Mouse (Mus musculus) embryonic facial prominence, embryonic 11.5 days (tissue): ENCODE results near the gene 1700084M14Rik. TPM values are rescaled to one million over a fixed set of nuclear protein-coding genes. Genes with fewer than 3 reads are reported as not detected.
"Not testable (repeated sequence)": the region's sequence is repeated elsewhere in the genome, so short reads cannot be mapped to it uniquely, and the experiment has no call there.

Source experiments
- ATAC-seq: fragments of 200-750 bp; cut with Nextera tagmentation; replicated peaks from 2 replicates; pipeline ENCODE4 v1.8.0; 2017; ENCODE audit warnings: low read depth; ENCODE audit not compliant: insufficient number of reproducible peaks, low FRiP score, low TSS enrichment
- DNase-seq: peaks from one replicate; pipeline ENCODE4 v3.0.0-alpha.2; 2015; ENCODE audit warnings: low spot score
- H3K27ac ChIP-seq: fragments of 300-500 bp; sonication (generic); replicated peaks from 2 replicates; pipeline ENCODE4 v1.5.1; 2014; ENCODE audit warnings: mild to moderate bottlenecking, low read depth, low read length, control low read depth
- H3K27me3 ChIP-seq: fragments of 300-500 bp; sonication (generic); 2 replicates; pipeline ENCODE4 v1.6.1; 2014; ENCODE audit warnings: mild to moderate bottlenecking, low read length, moderate library complexity, mixed read lengths; ENCODE audit not compliant: control insufficient read depth, insufficient read depth
- H3K36me3 ChIP-seq: fragments of 300-500 bp; sonication (generic); replicated peaks from 2 replicates; pipeline ENCODE4 v1.6.1; 2014; ENCODE audit warnings: low read depth, mild to moderate bottlenecking, low read length, moderate library complexity, mixed read lengths; ENCODE audit not compliant: control insufficient read depth, insufficient read depth
- H3K4me1 ChIP-seq: fragments of 300-500 bp; sonication (generic); 2 replicates; pipeline ENCODE4 v1.6.1; 2014; ENCODE audit warnings: low read length, mixed read lengths; ENCODE audit not compliant: control insufficient read depth, insufficient read depth
- H3K4me2 ChIP-seq: fragments of 300-500 bp; sonication (generic); 2 replicates; pipeline ENCODE4 v1.6.1; 2014; ENCODE audit warnings: low read depth, mild to moderate bottlenecking, control low read depth, low read length, moderate library complexity
- H3K4me3 ChIP-seq: fragments of 300-500 bp; sonication (generic); 2 replicates; pipeline ENCODE4 v1.5.1; 2014; ENCODE audit warnings: low read depth, low read length, control low read depth
- H3K9ac ChIP-seq: fragments of 300-500 bp; sonication (generic); replicated peaks from 2 replicates; pipeline ENCODE4 v1.6.1; 2014; ENCODE audit warnings: mild to moderate bottlenecking, control low read depth, low read length
- H3K9me3 ChIP-seq: fragments of 300-500 bp; sonication (generic); replicated peaks from 2 replicates; pipeline ENCODE4 v1.6.1; 2016; ENCODE audit warnings: mild to moderate bottlenecking, low read length, inconsistent platforms, mixed read lengths; ENCODE audit not compliant: control insufficient read depth
- WGBS: fragments of 180-500 bp; shearing (Covaris S2); extraction: QIAGEN DNeasy Blood & Tissue Kit; methylation state at CpG from one replicate; pipeline ENCODE4 v1.1.7; 2014; 5-methylcytosine and 5-hydroxymethylcytosine counted together
- polyA plus RNA-seq: library from polyadenylated mRNA; unstranded; fragments of >200 nt; fragmentation: Nextera tagmentation; extraction: Ambion mirVana; gene quantifications from 2 replicates; pipeline ENCODE4 v1.2.1, GENCODE M21; 2014

Gene 1700084M14Rik
- not detected in 2 replicates for polyA plus RNA-seq

GRCm38 (mm10) chrX:91575811-91576210, at the start of gene 1700084M14Rik:
1700084M14Rik (minus strand) TSS chrX:91575911.
- ATAC-seq, H3K9ac ChIP-seq, H3K27ac ChIP-seq, H3K4me3 ChIP-seq, H3K36me3 ChIP-seq, H3K4me2 ChIP-seq, H3K4me1 ChIP-seq, H3K9me3 ChIP-seq, H3K27me3 ChIP-seq, DNase-seq: not testable (repeated sequence)
- 88% methylated on average over 3 of the region's 3 CpGs for WGBS

Other genes starting within 250 kb of the 1700084M14Rik start
- gene Mageb2, start 244.2 kb downstream of the 1700084M14Rik start, polyA plus RNA-seq: not detected in 2 replicates
- not detected in 2 replicates for gene Gm5072, start 183.4 kb downstream of the 1700084M14Rik start, polyA plus RNA-seq
- not detected in 2 replicates for gene Gm8914, start 95.8 kb downstream of the 1700084M14Rik start, polyA plus RNA-seq
- gene Gm14781, start 56.3 kb upstream of the 1700084M14Rik start, polyA plus RNA-seq: not detected in 2 replicates
- gene Mageb5, start 207.1 kb upstream of the 1700084M14Rik start, polyA plus RNA-seq: not detected in 2 replicates